Mouse (Mus musculus) neural tube, embryonic 10.5 days (tissue): ENCODE measurements around the gene Cst12.
A peak's percentile ranks its signal among the peaks of the same experiment; 100 is the strongest.
"Not testable (repeated sequence)": the region's sequence is repeated elsewhere in the genome, so short reads cannot be mapped to it uniquely, and the experiment has no call there.

ENCODE experiments used
- DNase-seq: peaks from one replicate; pipeline ENCODE4 v3.0.0-alpha.2; 2017; ENCODE audit warnings: low spot score; ENCODE audit errors: extremely low spot score

Cst12 gene

DNA sequence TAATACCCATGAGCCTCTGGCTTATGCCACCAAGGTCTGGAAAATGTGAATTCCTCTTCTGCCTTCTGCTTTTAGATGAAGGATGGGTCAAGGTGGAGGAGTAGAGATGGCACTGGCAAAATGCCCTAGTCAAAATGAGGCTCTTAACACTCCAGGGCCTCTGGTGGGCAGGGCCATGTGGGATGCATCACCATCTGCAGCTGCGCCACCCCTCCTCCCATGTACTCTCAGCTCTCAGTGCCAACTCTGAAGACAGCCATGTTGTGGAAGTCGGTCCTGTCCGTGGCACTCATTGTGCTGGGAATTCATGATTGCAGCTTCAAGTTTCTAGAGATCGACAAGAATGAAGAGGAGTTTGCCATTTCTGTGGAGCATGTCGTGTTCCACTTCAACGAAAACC is at the start of gene Cst12:
Cst12 (plus strand) TSS at position 220 of the 400 bp plus-strand sequence.
- DNase-seq = no peak

- no peak for DNase-seq
Observed at GRCm38 (mm10) chr2:148743001-148743400, 46.2 kb upstream of the Cst12 start.

GRCm38 (mm10) chr2:148743846-148744407 is 45.2 kb upstream of the Cst12 start:
- DNase-seq = no peak

GRCm38 (mm10) chr2:148750058-148750457 is 39.1 kb upstream of the Cst12 start, which contains the start of gene Cstl1:
Cstl1 (plus strand) TSS chr2:148750358.
- no peak for DNase-seq

DNA sequence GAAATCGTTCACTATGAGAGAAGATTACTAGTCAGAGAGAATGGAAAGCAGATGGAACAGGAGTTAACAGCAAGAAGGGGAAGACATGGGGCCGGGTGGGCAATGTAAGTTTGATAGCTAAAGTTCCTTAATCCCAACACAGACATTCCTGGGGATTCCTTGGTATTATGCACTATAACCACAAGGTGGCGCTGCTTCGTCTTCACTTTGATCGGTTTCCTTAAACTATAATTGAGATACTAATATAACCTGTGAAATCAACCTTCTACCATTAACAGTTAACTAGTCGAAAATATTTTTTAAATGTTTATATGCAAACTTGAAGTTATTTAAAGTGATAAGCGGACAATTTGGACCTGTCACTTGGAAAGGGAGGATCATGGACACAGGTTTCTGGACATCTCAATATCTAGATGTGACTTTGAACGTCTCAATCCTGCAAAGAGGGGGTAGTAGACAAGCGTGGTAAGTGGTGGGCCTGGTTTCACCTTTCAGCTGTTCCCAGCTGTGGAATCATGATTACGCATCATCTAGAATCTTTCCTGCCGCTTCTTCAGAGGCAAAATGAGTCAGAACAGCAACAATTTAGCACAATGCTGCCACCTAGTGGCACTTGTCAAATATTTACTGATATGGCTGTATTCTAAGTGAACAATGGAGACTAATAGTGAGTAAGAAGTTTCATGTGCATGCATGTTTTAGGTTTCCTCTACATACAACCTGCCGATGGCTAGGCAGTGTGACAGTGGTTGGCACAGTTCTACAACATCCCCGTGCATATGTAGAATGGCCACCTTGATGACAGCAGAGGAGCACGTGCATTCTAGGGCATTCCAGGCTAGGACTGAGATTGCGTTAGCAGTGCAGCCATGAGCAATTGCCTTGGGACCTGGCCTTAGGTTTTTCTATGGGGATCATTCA is 37.0 kb upstream of the Cst12 start:
- DNase-seq = peak; percentile 58

DNA sequence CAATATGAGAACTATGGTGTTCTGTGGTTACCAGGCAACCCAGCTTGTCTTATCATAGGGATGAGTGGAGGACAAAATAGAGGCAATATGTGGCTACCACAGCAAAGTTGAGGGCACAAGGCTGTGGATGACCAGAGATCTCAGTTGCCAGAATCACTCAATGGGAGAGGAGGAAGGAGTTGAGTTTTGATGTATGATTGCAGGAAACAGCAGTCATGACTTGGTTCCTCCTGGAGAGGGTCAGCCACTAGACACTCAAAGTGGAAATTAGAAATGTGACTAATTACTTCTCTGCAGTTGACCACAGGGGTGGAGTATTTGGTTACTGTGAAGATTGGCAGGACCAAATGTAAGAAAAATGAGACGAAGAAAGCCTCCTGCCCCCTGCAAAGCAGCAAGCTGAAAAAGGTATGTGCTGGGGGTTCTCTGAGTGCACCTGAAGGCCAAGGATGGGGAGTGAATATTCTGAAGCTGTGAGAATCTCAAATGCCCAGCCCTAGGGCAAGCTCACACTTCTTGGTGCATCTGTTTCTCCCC is 34.8 kb upstream of the Cst12 start:
- no peak for DNase-seq

- no peak for DNase-seq
Observed at GRCm38 (mm10) chr2:148763648-148764388, 25.3 kb upstream of the Cst12 start.

DNA sequence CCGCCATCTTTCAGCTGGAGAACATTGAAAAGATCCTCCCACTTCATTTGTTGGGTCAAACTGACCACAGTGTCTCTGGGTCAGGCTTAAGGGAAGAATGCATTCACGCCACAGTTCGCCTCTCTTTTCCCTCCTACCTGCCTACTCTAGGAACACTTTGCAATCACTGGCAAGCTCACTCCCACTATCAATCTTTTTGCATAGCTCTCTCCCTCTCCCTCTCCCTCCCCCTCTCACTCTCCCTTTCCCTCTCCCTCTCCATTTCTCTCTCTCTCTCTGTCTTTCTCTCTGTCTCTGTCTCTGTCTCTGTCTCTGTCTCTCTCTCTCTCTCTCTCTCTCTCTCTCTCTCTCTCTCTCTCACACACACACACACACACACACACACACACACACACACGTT is 17.8 kb upstream of the Cst12 start, which contains the start of gene Cst11:
Cst11 (minus strand) TSS at position 101 of the 400 bp plus-strand sequence.
- not testable (repeated sequence) for DNase-seq

DNA sequence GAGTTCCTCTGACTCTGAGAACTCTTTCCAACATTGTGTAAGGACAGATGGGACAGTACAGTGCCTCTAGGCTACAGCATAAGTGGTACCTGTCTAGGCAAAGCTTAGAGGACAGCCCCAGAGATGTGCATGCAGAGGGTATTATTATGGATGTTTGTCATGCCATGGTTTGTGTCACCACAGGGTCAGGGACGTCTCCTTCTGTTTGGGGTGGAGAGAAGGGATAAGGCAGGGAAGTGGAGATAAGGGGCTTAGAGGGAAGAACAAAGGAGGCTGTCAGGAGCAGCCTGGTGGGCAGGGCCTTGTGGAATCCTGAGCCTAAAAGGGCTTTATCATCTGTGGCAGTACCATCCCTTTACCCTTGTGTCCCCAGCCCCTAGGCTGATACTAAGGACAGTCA is 7.5 kb upstream of the Cst12 start, which contains the start of gene 8030411F24Rik:
8030411F24Rik (plus strand) TSS at position 301 of the 400 bp plus-strand sequence.
- DNase-seq = no peak

DNA sequence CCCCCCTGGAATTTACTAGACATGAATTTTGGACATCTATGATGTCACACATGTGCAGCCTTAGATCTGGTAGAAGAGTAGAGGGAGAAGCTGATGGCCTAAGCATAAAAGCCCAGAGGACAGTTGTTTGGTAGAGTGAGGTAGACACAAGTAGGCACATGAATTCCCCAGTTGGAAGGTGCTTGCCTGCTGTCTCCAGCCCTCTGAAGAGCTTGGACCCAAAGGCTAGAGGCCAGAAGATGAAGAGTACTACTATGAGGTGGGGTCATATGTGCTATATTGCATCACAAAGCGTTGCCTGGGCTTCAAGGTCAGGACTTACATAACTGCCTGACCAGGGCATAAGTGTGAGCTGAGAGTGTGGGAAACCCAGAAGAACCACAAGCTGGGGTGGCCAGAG is 9.3 kb downstream of the Cst12 start, which contains the start of gene Cst8:
Cst8 (plus strand) TSS at position 301 of the 400 bp plus-strand sequence.
- DNase-seq = no peak

GRCm38 (mm10) chr2:148801491-148801921 is 12.3 kb downstream of the Cst12 start:
- DNase-seq = no peak

DNA sequence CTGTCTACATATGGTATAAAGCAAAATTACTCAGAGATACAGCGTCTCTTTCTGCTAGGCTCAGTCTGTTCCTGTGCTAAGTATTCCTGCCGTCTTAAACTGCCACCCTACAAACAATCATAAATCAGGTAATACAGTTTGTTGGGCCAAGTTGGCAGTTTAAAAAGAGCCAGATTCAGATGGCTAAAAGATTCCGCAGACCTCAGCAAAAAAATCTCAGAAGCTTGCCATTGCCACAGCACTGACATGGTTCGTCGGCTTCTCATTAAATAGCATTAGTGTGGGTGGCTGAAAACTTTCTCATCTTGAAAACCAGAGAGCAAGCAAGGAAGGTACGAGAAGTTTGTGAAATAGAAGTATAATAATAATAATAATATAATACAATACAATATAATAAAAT is 17.5 kb downstream of the Cst12 start:
- DNase-seq = no peak

DNA sequence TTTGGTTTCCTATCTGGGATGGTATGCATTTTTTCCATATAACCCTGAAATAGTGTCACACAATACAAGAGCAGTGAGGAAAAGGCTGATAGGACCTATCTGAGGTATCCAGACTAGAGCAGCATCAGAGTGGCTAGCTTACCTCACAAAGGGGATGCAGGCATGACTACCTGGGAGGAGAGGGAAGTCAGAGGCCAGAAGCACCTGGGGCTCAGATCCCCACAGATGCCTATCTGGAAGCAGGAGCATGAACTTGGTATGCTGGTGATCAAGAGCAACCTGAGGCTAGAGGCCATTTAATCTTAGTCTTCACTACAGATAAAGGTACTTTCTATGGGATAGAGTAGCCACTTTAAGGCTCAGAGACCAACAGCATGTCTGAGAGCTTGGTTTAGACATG is 30.7 kb downstream of the Cst12 start, which contains the start of gene Cst13:
Cst13 (plus strand) TSS at position 173 of the 400 bp plus-strand sequence.
- no peak for DNase-seq

DNA sequence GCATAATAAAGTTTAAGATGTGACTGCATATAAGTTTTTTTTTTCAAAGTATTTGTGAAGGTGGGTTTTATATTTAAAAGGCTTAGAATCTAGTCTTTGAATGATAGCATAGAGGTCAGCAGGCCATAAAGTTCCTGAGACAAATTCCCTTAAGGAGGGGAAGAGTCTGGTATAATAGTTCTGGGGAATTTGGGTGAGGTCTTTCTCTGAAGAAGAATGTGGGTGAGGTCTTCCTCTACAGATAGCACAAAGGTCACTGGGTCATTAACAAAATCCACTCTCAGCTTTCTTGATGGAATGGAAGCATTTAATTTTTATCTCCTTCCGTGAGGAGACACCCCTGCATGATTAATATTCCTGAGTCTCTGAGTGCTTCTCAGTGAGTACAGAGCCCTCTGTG is 36.8 kb downstream of the Cst12 start:
- no peak for DNase-seq

GRCm38 (mm10) chr2:148834912-148835311 is 45.8 kb downstream of the Cst12 start, which contains the start of gene Cst9:
Cst9 (plus strand) TSS chr2:148835147.
- DNase-seq = no peak

DNA sequence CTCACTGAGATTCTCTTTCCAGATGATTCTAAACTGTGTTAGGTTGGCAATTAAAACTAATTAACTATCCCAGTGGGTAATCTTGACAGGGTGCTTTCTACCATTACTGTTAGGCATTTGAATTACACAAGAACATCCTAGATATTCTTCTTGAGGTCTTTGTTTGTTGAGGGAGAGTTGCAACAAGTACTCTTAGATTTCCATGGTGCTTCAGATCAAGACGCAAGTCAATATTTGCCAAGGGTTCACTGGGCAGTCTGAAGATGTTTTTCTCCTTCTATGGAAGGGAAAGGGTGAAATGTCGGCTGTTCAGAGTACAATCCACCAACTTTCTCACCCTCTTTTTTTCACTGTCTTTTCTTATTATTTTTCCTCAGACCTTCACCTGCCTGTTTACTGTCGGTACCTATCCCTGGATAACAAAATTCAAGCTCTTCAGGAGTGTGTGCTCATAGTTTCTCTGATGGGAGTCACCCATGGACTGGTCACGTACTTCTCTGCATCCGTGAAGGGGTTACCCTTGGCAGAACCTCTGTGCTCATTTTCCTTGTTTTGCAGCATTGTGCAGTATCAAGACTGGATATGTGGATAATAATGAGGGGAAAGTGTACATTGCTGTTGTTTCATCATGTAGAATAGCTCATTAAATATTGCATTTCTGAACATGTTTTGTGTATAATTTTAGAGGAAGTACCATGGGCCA is 49.1 kb downstream of the Cst12 start:
- no peak for DNase-seq

GRCm38 (mm10) chr2:148839224-148839623 is 50.1 kb downstream of the Cst12 start:
- no peak for DNase-seq
